Mouse (Mus musculus) stomach, postnatal 0 days (tissue): Measurements from ENCODE around the gene Igfbp1. TPM values are rescaled to one million over a fixed set of nuclear protein-coding genes. Genes with fewer than 3 reads are reported as not detected.

Experiments used
- ATAC-seq: fragments of 200-750 bp; cut with Nextera tagmentation; 2 replicates; pipeline ENCODE4 v1.8.0; 2017; ENCODE audit not compliant: low FRiP score, low TSS enrichment
- DNase-seq: peaks from one replicate; pipeline ENCODE4 v3.0.0-alpha.2; 2016; ENCODE audit warnings: low spot score
- H3K27ac ChIP-seq: fragments of 300-500 bp; sonication (generic); replicated peaks from 2 replicates; pipeline ENCODE4 v1.5.1; 2014; ENCODE audit warnings: mild to moderate bottlenecking, control low read depth
- H3K27me3 ChIP-seq: fragments of 300-500 bp; sonication (generic); 2 replicates; pipeline ENCODE4 v1.6.1; 2014; ENCODE audit warnings: low read length; ENCODE audit not compliant: control insufficient read depth, insufficient read depth
- H3K36me3 ChIP-seq: fragments of 300-500 bp; sonication (generic); 2 replicates; pipeline ENCODE4 v1.6.1; 2014; ENCODE audit warnings: low read length, mixed read lengths; ENCODE audit not compliant: control insufficient read depth, insufficient read depth
- H3K4me1 ChIP-seq: fragments of 300-500 bp; sonication (generic); replicated peaks from 2 replicates; pipeline ENCODE4 v1.6.1; 2014; ENCODE audit warnings: antibody characterized with exemption; ENCODE audit not compliant: control insufficient read depth, insufficient read depth
- H3K4me2 ChIP-seq: fragments of 300-500 bp; sonication (generic); replicated peaks from 2 replicates; pipeline ENCODE4 v1.6.1; 2014; ENCODE audit warnings: low read depth, mild to moderate bottlenecking, control low read depth, moderate library complexity
- H3K4me3 ChIP-seq: fragments of 300-500 bp; sonication (generic); 2 replicates; pipeline ENCODE4 v1.5.1; 2014; ENCODE audit warnings: low read depth, low read length, control low read depth
- H3K9ac ChIP-seq: fragments of 300-500 bp; sonication (generic); 2 replicates; pipeline ENCODE4 v1.6.1; 2014; ENCODE audit warnings: mild to moderate bottlenecking, low read length, control low read depth, mixed read lengths
- H3K9me3 ChIP-seq: fragments of 300-500 bp; sonication (generic); 2 replicates; pipeline ENCODE4 v1.6.1; 2016; ENCODE audit warnings: low read length; ENCODE audit not compliant: control insufficient read depth
- CTCF ChIP-seq: IDR thresholded peaks from 2 replicates; pipeline ENCODE4 v1.5.1; 2016; ENCODE audit warnings: antibody characterized with exemption, low read depth, mild to moderate bottlenecking, moderate library complexity
- EP300 ChIP-seq: optimal IDR thresholded peaks from 2 replicates; pipeline ENCODE3; 2016; ENCODE audit warnings: antibody characterized with exemption
- WGBS: fragments of 180-500 bp; shearing (Covaris S2); extraction: QIAGEN DNeasy Blood & Tissue Kit; methylation state at CpG from one replicate; pipeline ENCODE4 v1.1.7; 2014; 5-methylcytosine and 5-hydroxymethylcytosine counted together
- polyA plus RNA-seq: library from polyadenylated mRNA; unstranded; fragments of >200 nt; fragmentation: Nextera tagmentation; extraction: Ambion mirVana; gene quantifications from 2 replicates; pipeline ENCODE4 v1.2.1, GENCODE M21; 2015

Gene Igfbp1
- polyA plus RNA-seq, 1 experiment from 2014 or later, result 2.3 TPM

GRCm38 (mm10) chr11:7198006-7198405 is 424 bp downstream of the Igfbp1 start:
- Histone ChIP-seq H3K4me3 (no peak overlapping the region), H3K9ac (no peak overlapping the region), H3K4me1 (no peaks in the 10 kb centered on the region), H3K27ac (no peak overlapping the region), H3K9me3 (no peaks in the 10 kb centered on the region), H3K4me2 (no peak overlapping the region), H3K36me3 (no peaks in the 10 kb centered on the region), H3K27me3 (no peaks in the 10 kb centered on the region)
- 82% methylated on average over 19 of the region's 19 CpGs for WGBS
- no peak for DNase-seq
- no peak for TF ChIP-seq EP300
- TF ChIP-seq CTCF, result no peak
- no peak for ATAC-seq

GRCm38 (mm10) chr11:7198481-7199256 is 1.1 kb downstream of the Igfbp1 start:
- Histone ChIP-seq H3K9me3 (no peaks in the 10 kb centered on the region), H3K27me3 (no peaks in the 10 kb centered on the region), H3K27ac (no peak overlapping the region), H3K4me1 (no peaks in the 10 kb centered on the region), H3K9ac (no peak overlapping the region), H3K36me3 (no peaks in the 10 kb centered on the region), H3K4me2 (no peak overlapping the region), H3K4me3 (no peak overlapping the region)
- DNase-seq (no peak), ATAC-seq (no peak)
- WGBS, result 62% methylated on average over 10 of the region's 10 CpGs
- TF ChIP-seq EP300 (no peak), CTCF (no peak)

GRCm38 (mm10) chr11:7199736-7200392 is 2.3 kb downstream of the Igfbp1 start:
- DNase-seq (peak; percentile 35), ATAC-seq (no peak)
- Histone ChIP-seq H3K9ac (no peak overlapping the region), H3K36me3 (no peaks in the 10 kb centered on the region), H3K27ac (no peak overlapping the region), H3K4me2 (no peak overlapping the region), H3K27me3 (no peaks in the 10 kb centered on the region), H3K9me3 (no peaks in the 10 kb centered on the region), H3K4me3 (no peak overlapping the region), H3K4me1 (no peaks in the 10 kb centered on the region)
- 46% methylated on average over 14 of the region's 14 CpGs for whole genome bisulfite sequencing
- no peak for TF ChIP-seq EP300
- peak; percentile 91 for TF ChIP-seq CTCF

- no peaks in the 10 kb centered on the region for H3K36me3 ChIP-seq
- no peak overlapping the region for H3K27ac ChIP-seq
- DNase-seq (no peak), ATAC-seq (no peak)
- H3K4me1 ChIP-seq, result no peaks in the 10 kb centered on the region
- H3K9me3 ChIP-seq, result no peaks in the 10 kb centered on the region
- H3K4me3 ChIP-seq, result no peak overlapping the region
- TF ChIP-seq EP300, result no peak
- no peak for TF ChIP-seq CTCF
- 79% methylated on average over 9 of the region's 9 CpGs for WGBS
- no peak overlapping the region for H3K4me2 ChIP-seq
- H3K9ac ChIP-seq, result no peak overlapping the region
- no peaks in the 10 kb centered on the region for H3K27me3 ChIP-seq
These were observed 2.8 kb downstream of the Igfbp1 start for GRCm38 (mm10) chr11:7200393-7200783.

GRCm38 (mm10) chr11:7202206-7202605 is 4.6 kb downstream of the Igfbp1 start:
- no peak overlapping the region for H3K27ac ChIP-seq
- DNase-seq, result no peak
- 63% methylated on average over 7 of the region's 7 CpGs for WGBS
- TF ChIP-seq CTCF (no peak), EP300 (no peak)
- no peak for ATAC-seq
- no peaks in the 10 kb centered on the region for H3K9me3 ChIP-seq
- H3K4me3 ChIP-seq, result no peak overlapping the region
- no peaks in the 10 kb centered on the region for H3K36me3 ChIP-seq
- no peak overlapping the region for H3K9ac ChIP-seq
- H3K27me3 ChIP-seq, result no peaks in the 10 kb centered on the region
- H3K4me1 ChIP-seq, result no peaks in the 10 kb centered on the region
- H3K4me2 ChIP-seq, result no peak overlapping the region

GRCm38 (mm10) chr11:7203846-7204245 is 6.3 kb downstream of the Igfbp1 start:
- no peak for DNase-seq
- 90% methylated on average over 9 of the region's 9 CpGs for WGBS
- H3K36me3 ChIP-seq, result no peaks in the 10 kb centered on the region
- no peak overlapping the region for H3K4me3 ChIP-seq
- H3K27ac ChIP-seq, result no peak overlapping the region
- no peak overlapping the region for H3K9ac ChIP-seq
- ATAC-seq, result no peak
- H3K4me1 ChIP-seq, result no peaks in the 10 kb centered on the region
- no peaks in the 10 kb centered on the region for H3K9me3 ChIP-seq
- TF ChIP-seq EP300 (no peak), CTCF (no peak)
- no peaks in the 10 kb centered on the region for H3K27me3 ChIP-seq
- no peak overlapping the region for H3K4me2 ChIP-seq
